Mouse (Mus musculus): Measurements from ENCODE around the gene Olfr63. TPM values are rescaled to one million over a fixed set of nuclear protein-coding genes. Genes with fewer than 3 reads are reported as not detected.
"Not testable (repeated sequence)": the region's sequence is repeated elsewhere in the genome, so short reads cannot be mapped to it uniquely, and the experiment has no call there.

Olfr63 gene
- total RNA-seq (2021): under 1 TPM in 1 of 2 experiments, not detected in 1; 0.03 TPM
- long read RNA-seq, experiment 1: 0 reads
- long read RNA-seq, experiment 2: 0 reads

- DNase-seq (ENCODE audit: low spot score in 2 of 2): no peak
These were observed at the start of gene Olfr63 for GRCm38 (mm10) chr17:33264376-33264775. Olfr63 (plus strand) TSS chr17:33264676.

- no peak for DNase-seq (ENCODE audit: low spot score in 2 of 2)
These were observed 42.9 kb upstream of the Olfr63 start, which contains the start of gene Olfr1564 for GRCm38 (mm10) chr17:33221590-33221989. Olfr1564 (minus strand) TSS chr17:33221690.

- DNase-seq (ENCODE audit: low spot score in 2 of 2): not testable (repeated sequence)
These were observed 27.8 kb upstream of the Olfr63 start for GRCm38 (mm10) chr17:33236646-33237045.

- not testable (repeated sequence) for DNase-seq (ENCODE audit: low spot score in 2 of 2)
These were observed 9.8 kb upstream of the Olfr63 start, which contains the start of gene Zfp955a for GRCm38 (mm10) chr17:33254530-33255318. Zfp955a (minus strand) TSS chr17:33255145.

GRCm38 (mm10) chr17:33255319-33255657, 9.2 kb upstream of the Olfr63 start:
- not testable (repeated sequence) for DNase-seq (ENCODE audit: low spot score in 2 of 2)

- DNase-seq (ENCODE audit: low spot score in 2 of 2): no peak
These were observed 4.4 kb downstream of the Olfr63 start for GRCm38 (mm10) chr17:33268907-33269306.

- not testable (repeated sequence) for DNase-seq (ENCODE audit: low spot score in 2 of 2)
These were observed 24.8 kb downstream of the Olfr63 start, which contains the start of gene Zfp955b for GRCm38 (mm10) chr17:33289039-33289875. Zfp955b (plus strand) TSS chr17:33289544.

GRCm38 (mm10) chr17:33289876-33290149, 25.3 kb downstream of the Olfr63 start:
- not testable (repeated sequence) for DNase-seq (ENCODE audit: low spot score in 2 of 2)

Other genes starting within 250 kb of the Olfr63 start
- 1 to 10 TPM; 5.2 to 6.4 TPM for gene Zfp763, start 231.3 kb upstream of the Olfr63 start, total RNA-seq (2021)
- gene 4921501E09Rik, start 196.6 kb upstream of the Olfr63 start, total RNA-seq (2021): not detected
- gene Zfp563, start 175.4 kb upstream of the Olfr63 start, total RNA-seq (2021): 10 to 100 TPM in 1 of 2 experiments, 1 to 10 TPM in 1; 7.2 to 10.8 TPM
- not detected for gene Morc2b, start 125.0 kb upstream of the Olfr63 start, total RNA-seq (2021)
- gene Olfr55, start 96.2 kb upstream of the Olfr63 start, total RNA-seq (2021): not detected
- gene Olfr239, start 73.4 kb upstream of the Olfr63 start, total RNA-seq (2021): not detected
- gene Olfr1564, start 43.0 kb upstream of the Olfr63 start, total RNA-seq (2021): not detected
- 1 to 10 TPM; 5.8 to 8.6 TPM for gene Zfp955a, start 9.5 kb upstream of the Olfr63 start, total RNA-seq (2021)
- gene Zfp955b, start 24.9 kb downstream of the Olfr63 start, total RNA-seq (2021): 10 to 100 TPM in 1 of 2 experiments, 1 to 10 TPM in 1; 8.3 to 10.6 TPM
- 1 to 10 TPM; 6.1 to 7.2 TPM for gene Zfp81, start 94.2 kb downstream of the Olfr63 start, total RNA-seq (2021)
- 1 to 10 TPM; 5.4 to 5.8 TPM for gene Zfp101, start 130.0 kb downstream of the Olfr63 start, total RNA-seq (2021)
- gene Actl9, start 168.2 kb downstream of the Olfr63 start, total RNA-seq (2021): not detected

Measured in adrenal gland, adult 18-20 months (tissue).